Mouse (Mus musculus) cerebellum, postnatal 4 days (tissue): ENCODE measurements around the gene Nvl.

Experiments
- DNase-seq, 2 experiments: peaks; one replicate each; pipeline ENCODE4 v3.0.0; 2022; ENCODE audit warnings: low spot score in 2 of 2, mixed read lengths in 1 of 2

The Nvl gene

DNA sequence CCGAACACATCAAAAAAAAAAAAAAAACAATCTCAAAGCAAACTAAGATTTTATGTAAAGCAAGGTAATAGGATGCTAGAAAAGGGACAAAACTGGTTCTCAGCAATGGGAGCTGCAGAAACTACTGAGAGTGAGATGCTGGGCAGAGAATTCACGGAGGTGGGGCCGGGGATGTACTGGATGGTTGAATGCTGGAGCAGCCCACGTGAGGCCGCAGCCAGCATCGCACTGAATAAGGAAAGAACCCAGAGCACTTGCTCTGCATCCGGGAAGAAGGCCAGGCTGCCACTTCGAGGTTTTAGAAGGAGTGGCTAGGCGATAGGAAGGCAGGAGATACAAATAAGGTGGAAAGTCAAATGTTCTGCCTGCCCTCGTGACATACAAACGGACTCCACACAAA is 74.3 kb downstream of the Nvl start:
- DNase-seq: no peak

DNA sequence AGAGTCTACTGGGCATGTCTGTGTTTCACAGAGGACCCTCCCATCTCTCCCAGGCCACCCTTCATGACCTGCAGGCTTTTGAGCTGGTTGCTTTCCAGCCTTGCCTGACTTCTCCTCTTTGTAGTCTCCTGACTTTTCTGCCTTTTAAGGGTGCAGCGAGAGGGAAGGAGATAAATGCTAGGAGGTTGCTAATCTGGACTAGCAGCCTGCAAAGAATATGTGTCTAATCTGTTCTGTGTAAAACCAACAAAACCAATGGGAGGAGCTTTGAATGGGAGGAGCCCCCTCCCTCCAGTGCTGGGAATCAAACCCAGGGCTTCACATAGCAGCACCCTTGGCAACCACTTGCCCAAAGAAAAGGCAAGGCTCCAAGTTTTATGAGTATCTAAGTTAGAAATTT is 75.7 kb downstream of the Nvl start:
- no peak for DNase-seq

DNA sequence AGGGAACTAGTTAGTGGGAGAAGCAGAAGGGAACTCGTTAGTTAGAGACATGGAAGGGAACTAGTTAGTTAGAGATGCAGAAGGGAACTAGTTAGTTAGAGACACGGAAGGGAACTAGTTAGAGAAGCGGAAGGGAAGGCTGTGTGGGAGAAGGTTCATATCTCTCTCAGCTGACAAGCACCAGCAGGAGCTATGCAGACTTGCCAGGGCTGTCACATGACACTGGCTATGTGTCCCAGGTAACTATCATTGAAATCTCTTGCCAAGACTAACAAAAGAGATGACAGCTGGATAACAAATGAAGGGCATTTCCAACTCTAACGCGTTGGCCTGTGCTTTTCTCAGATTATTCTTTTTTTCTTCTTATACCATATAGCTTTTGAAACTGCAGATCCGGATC is 79.4 kb downstream of the Nvl start:
- no peak for DNase-seq

DNA sequence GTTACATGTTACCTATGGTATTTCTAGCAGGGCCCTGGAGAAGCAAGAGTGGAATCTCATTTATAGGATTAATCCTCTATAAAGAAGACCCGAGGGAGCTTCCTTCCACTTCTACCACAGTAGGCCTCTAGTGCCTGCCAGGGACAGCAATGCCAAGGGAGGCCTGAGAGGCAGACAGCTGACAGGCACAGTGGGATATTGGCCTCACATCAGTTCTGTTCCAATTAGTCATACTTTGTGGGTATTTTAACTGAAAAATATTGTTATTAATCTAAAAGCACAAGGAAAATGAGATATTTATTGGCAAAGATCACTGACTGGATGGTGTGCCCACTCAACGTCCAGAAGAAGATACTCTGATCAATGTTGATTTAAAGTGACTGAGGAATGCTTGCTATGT is 80.0 kb downstream of the Nvl start:
- DNase-seq: no peak

DNA sequence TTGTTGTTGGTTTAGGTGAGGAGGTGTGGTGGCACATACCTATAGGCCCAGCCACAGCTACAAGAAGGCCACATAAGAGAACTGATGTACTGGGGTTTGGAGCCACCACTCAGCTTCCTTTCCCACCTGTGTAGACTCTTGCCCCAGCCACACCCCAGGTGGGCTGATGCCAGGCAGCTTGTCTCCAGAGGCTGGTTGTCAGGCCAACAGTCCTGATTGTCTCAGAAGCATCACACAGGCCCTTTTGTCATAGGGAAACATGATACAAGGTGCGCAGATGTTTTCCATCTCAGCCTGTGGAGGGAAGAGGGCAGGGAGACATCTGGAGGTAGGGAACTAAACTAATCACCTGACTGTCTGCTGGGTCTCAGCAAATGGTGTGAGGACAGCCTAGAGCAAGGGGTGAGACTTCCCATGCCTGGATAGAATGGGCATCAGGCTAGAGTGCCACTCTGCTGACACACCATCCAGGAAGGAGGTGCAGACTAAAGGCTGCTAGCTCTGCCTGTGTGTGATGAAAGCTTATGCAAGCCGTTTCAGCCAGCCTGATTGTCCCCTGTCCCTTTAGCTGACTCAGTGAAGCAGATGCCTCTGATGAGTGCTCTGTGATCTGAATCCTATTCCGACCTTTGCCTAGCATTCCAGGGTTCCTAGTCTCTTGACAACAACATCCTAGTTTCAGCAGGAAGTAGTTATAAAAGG is 82.1 kb downstream of the Nvl start:
- no peak for DNase-seq

DNA sequence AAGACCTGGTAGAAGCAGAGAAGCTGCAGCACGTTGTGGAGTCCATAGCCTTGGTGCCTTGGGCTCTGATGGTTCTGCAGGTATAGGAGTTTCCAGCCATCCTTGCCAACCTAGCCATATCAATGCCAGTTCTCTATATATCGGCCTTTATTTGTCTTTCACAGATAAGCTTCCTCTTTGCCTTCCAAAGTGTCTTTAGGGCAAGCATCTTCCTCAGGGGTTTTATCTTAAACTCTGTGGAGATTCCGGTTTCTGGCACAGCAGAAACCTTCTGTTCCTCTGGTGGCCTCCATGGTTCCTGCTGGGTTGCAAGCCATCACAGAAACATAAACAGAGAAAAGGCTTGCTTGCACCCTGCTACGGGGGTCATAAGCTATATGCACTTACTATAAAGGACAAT is 91.1 kb downstream of the Nvl start:
- DNase-seq: no peak

DNA sequence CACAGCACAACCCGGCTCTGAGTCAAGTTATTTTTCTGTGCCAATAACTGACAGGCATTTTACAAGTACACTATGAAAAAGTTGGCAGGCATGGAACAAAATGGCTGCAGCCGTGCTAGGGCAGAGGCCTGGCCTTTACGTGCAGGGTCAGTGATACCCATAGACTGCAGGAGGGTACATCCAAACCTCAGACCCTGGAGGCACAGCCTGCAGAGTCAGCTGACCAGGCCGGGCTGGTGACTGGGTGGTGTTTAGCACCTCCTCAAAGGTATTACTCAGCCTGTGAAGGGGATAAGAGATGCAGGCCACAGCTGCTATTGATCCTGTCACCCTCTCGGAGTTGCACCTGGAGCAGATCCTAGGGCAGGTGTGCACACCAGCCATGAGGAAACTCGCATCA is 93.1 kb downstream of the Nvl start, which contains the start of gene 9130409I23Rik:
Gene 9130409I23Rik (plus strand): TSS at position 301 of the 400 bp plus-strand sequence.
- no peak for DNase-seq

DNA sequence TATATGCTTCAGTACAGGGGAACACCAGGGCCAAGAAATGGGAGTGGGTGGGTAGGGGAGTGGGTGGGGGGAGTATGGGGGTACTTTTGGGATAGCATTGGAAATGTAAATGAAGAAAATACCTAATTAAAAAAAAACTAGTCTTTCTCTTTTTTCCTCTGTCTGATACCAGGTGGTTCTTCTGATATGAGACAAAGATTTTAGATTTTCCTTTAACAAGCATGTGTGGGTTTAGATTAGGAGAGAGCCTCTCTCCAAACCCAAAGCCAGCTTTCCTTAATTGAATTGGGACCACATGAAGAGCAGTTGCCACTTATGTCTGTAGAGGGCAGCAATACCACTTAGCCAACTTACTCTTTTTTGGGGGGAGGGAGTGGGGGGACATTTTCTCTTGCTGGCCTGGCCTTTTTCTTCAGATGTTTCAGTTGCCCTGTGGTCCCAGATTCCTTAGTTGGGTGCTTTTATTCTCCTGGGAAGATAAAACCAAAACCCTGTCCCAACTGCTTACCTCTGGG is 94.6 kb downstream of the Nvl start:
- no peak for DNase-seq

DNA sequence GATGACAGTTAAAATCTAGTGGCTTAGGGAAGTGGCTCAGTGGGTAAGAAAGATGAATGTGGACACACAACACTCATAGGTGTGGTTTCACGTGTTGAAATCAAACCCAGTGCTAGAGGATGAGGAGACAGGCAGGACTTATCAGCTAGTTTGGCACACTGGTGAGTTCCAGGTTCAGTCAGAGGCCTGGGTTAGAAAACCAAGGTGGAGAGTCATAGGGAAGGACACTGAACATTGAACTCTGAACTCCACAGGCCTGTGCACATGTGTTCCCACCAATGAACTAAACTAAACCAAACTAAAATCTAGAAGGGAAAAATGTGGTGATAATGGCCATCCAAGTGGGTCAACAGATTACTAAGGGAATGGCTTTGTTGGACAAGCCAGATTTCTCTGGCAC is 96.5 kb downstream of the Nvl start:
- DNase-seq: no peak

DNA sequence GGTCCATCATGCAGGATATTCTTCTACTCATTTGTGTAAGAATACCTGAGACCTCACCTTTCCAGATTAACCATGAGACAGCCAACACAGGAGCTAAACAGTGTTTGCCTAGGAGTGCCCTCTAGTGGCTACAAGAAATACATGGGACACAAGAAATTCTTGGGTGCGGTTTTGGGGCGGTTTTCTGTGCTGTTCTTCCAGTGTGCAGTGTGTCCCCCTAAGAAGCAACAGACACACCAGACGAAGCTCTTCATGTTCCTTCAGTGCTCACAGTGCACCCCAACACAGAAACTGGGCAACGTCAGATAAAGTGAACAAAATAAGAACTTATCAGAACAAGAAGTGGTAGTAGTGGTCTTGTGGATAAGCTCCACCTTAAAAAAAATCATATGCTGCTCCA is 104.4 kb downstream of the Nvl start:
- no peak for DNase-seq

DNA sequence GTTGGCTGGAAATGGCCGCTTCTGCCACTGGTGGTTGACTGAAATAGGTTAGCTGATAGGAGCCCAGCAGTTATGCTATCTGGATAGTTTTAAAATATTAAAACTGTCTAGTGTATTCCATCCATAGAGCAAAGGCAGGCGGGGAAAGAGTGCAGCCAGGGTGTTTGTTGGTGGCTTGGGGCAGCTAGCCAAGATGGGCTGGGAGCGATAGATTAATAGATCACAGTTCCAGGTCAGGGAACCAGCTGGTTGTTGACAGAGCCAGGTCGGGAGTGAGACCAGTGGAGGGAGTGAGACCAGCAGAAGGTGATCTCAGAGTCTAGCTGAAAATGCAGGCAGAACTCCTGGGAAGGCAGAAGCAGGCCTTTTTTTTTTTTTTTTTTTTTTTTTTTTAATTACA is 106.4 kb downstream of the Nvl start:
- DNase-seq: no peak
